Mouse (Mus musculus): ENCODE results near the gene Ing2.

DNA sequence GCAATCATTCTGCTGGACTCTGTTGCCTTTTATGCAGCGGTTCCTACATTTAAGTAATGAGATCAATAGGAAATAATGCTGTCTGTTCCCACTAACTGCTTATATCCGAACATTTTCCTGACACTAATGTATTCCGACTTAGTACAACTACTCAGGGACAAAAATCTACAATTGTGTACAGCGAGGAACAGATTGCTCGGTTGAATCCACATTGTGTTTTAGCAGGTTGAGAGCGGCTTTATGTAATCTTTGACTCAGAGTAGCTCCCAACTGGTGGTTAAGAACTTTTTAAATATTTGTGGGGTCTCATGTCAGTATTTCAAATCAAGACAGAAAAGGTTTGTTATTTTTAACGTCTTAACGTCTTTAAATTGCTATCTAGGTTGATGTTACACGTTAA is 8.6 kb upstream of the Ing2 start:
- TF ChIP-seq CTCF (IDR thresholded peaks at IDR 0.05) = no peak
- no peak for TF ChIP-seq EP300 (IDR thresholded peaks at IDR 0.05)

Data from lung, postnatal 0 days (tissue).